Mouse (Mus musculus): Measurements from ENCODE around the gene Stap1.
A peak's percentile ranks its signal among the peaks of the same experiment; 100 is the strongest.

Stap1 gene

GRCm38 (mm10) chr5:86071538-86071937 lies at the start of gene Stap1:
Gene Stap1, plus strand, starts transcription at chr5:86071746.
- DNase-seq: no peak

GRCm38 (mm10) chr5:86029820-86030219 lies 41.7 kb upstream of the Stap1 start:
- no peak for DNase-seq

- no peak for DNase-seq
These were observed 8.0 kb upstream of the Stap1 start for GRCm38 (mm10) chr5:86063501-86063900.

GRCm38 (mm10) chr5:86065101-86065875 lies 6.3 kb upstream of the Stap1 start, which contains the start of gene Cenpc1:
Gene Cenpc1, minus strand, starts transcription at chr5:86065583.
- peak; percentile 99 for DNase-seq

- no peak for DNase-seq
These were observed 5.5 kb upstream of the Stap1 start for GRCm38 (mm10) chr5:86065876-86066550.

- peak; percentile 92 for DNase-seq
These were observed 5.0 kb upstream of the Stap1 start for GRCm38 (mm10) chr5:86066551-86066929.

- DNase-seq: no peak
These were observed 3.1 kb upstream of the Stap1 start for GRCm38 (mm10) chr5:86068451-86068850.

GRCm38 (mm10) chr5:86069121-86069520 lies 2.4 kb upstream of the Stap1 start:
- DNase-seq: no peak

- DNase-seq: no peak
These were observed 1.3 kb downstream of the Stap1 start for GRCm38 (mm10) chr5:86072756-86073386.

GRCm38 (mm10) chr5:86078720-86079334 lies 7.3 kb downstream of the Stap1 start:
- no peak for DNase-seq

GRCm38 (mm10) chr5:86083987-86084386 lies 12.4 kb downstream of the Stap1 start:
- no peak for DNase-seq

- DNase-seq: no peak
These were observed 13.4 kb downstream of the Stap1 start for GRCm38 (mm10) chr5:86084979-86085378.

- no peak for DNase-seq
These were observed 15.2 kb downstream of the Stap1 start for GRCm38 (mm10) chr5:86086751-86087150.

GRCm38 (mm10) chr5:86094754-86095153 lies 23.2 kb downstream of the Stap1 start:
- no peak for DNase-seq

GRCm38 (mm10) chr5:86098988-86099387 lies 27.4 kb downstream of the Stap1 start:
- DNase-seq: no peak

- no peak for DNase-seq
These were observed 29.1 kb downstream of the Stap1 start for GRCm38 (mm10) chr5:86100621-86101020.

GRCm38 (mm10) chr5:86102176-86102575 lies 30.6 kb downstream of the Stap1 start:
- no peak for DNase-seq

- DNase-seq: no peak
These were observed 35.1 kb downstream of the Stap1 start for GRCm38 (mm10) chr5:86106610-86107009.

- no peak for DNase-seq
These were observed 39.5 kb downstream of the Stap1 start for GRCm38 (mm10) chr5:86111074-86111473.

- DNase-seq: no peak
These were observed 41.5 kb downstream of the Stap1 start for GRCm38 (mm10) chr5:86113037-86113436.

GRCm38 (mm10) chr5:86113997-86114396 lies 42.5 kb downstream of the Stap1 start:
- no peak for DNase-seq

- DNase-seq: no peak
These were observed 47.0 kb downstream of the Stap1 start for GRCm38 (mm10) chr5:86118457-86119094.

GRCm38 (mm10) chr5:86128749-86129148 lies 57.2 kb downstream of the Stap1 start:
- no peak for DNase-seq
